Mouse (Mus musculus) forebrain, embryonic 16.5 days (tissue): ENCODE data around the gene Mcts2. TPM values are rescaled to one million over a fixed set of nuclear protein-coding genes. Genes with fewer than 3 reads are reported as not detected.

Source experiments
- ATAC-seq: fragments of 200-750 bp; cut with Nextera tagmentation; 2 replicates; pipeline ENCODE4 v1.8.0; 2017; ENCODE audit warnings: mild to moderate bottlenecking, moderate library complexity
- H3K27ac ChIP-seq: fragments of 300-500 bp; sonication (generic); 2 replicates; pipeline ENCODE4 v1.5.1; 2014; ENCODE audit warnings: low read length, control low read depth
- H3K27me3 ChIP-seq: fragments of 300-500 bp; sonication (generic); replicated peaks from 2 replicates; pipeline ENCODE4 v1.6.1; 2014; ENCODE audit warnings: low read length; ENCODE audit not compliant: control insufficient read depth, insufficient read depth
- H3K36me3 ChIP-seq: fragments of 300-500 bp; sonication (generic); 2 replicates; pipeline ENCODE4 v1.6.1; 2014; ENCODE audit not compliant: control insufficient read depth, insufficient read depth
- H3K4me1 ChIP-seq: fragments of 300-500 bp; sonication (generic); replicated peaks from 2 replicates; pipeline ENCODE4 v1.6.1; 2014; ENCODE audit warnings: low read length; ENCODE audit not compliant: control insufficient read depth, insufficient read depth
- H3K4me2 ChIP-seq: fragments of 300-500 bp; sonication (generic); 2 replicates; pipeline ENCODE4 v1.6.1; 2014; ENCODE audit warnings: mild to moderate bottlenecking, low read length, control low read depth
- H3K4me3 ChIP-seq: fragments of 300-500 bp; sonication (generic); replicated peaks from 2 replicates; pipeline ENCODE4 v1.5.1; 2014; ENCODE audit warnings: mild to moderate bottlenecking, low read length, control low read depth
- H3K9ac ChIP-seq: fragments of 300-500 bp; sonication (generic); replicated peaks from 2 replicates; pipeline ENCODE4 v1.6.1; 2014; ENCODE audit warnings: low read depth, low read length, control low read depth
- H3K9me3 ChIP-seq: fragments of 300-500 bp; sonication (generic); 2 replicates; pipeline ENCODE4 v1.6.1; 2016; ENCODE audit warnings: low read length; ENCODE audit not compliant: control insufficient read depth
- WGBS: fragments of 180-500 bp; shearing (Covaris S2); extraction: QIAGEN DNeasy Blood & Tissue Kit; methylation state at CpG from one replicate; pipeline ENCODE4 v1.1.7; 2014; 5-methylcytosine and 5-hydroxymethylcytosine counted together
- polyA plus RNA-seq: library from polyadenylated mRNA; unstranded; fragments of >200 nt; fragmentation: Nextera tagmentation; extraction: Ambion mirVana; gene quantifications from 2 replicates; pipeline ENCODE4 v1.2.1, GENCODE M21; 2015

Mcts2 gene
- polyA plus RNA-seq, 1 experiment from 2014 or later = 32.8 TPM

- no peak overlapping the region for H3K4me2 ChIP-seq
- H3K9ac ChIP-seq = no peak overlapping the region
- no peak overlapping the region for H3K27ac ChIP-seq
- H3K36me3 ChIP-seq = no peaks in the 10 kb centered on the region
- H3K9me3 ChIP-seq = no peaks in the 10 kb centered on the region
- ATAC-seq = no peak
- H3K27me3 ChIP-seq = no peaks in the 10 kb centered on the region
- H3K4me1 ChIP-seq = peaks cover 7% of the 10 kb centered on the region; the same call in 1 of the 2 replicates
- 88% methylated on average over 7 of the region's 7 CpGs for WGBS
- no peak overlapping the region for H3K4me3 ChIP-seq
These were observed 41.8 kb downstream of the Mcts2 start for GRCm38 (mm10) chr2:152728594-152728993.

GRCm38 (mm10) chr2:152729013-152729635 lies 42.3 kb downstream of the Mcts2 start:
- Histone ChIP-seq H3K9me3 (no peaks in the 10 kb centered on the region), H3K9ac (no peak overlapping the region), H3K4me1 (peaks cover 2% of the 10 kb centered on the region; the same call in 1 of the 2 replicates), H3K27me3 (no peaks in the 10 kb centered on the region), H3K4me2 (no peak overlapping the region), H3K27ac (no peak overlapping the region), H3K4me3 (no peak overlapping the region), H3K36me3 (no peaks in the 10 kb centered on the region)
- no peak for ATAC-seq
- WGBS = 72% methylated on average over 8 of the region's 8 CpGs

GRCm38 (mm10) chr2:152729636-152730020 lies 42.8 kb downstream of the Mcts2 start:
- H3K4me3 ChIP-seq = no peak overlapping the region
- no peaks in the 10 kb centered on the region for H3K9me3 ChIP-seq
- H3K4me1 ChIP-seq = peaks cover 4% of the 10 kb centered on the region
- no peaks in the 10 kb centered on the region for H3K36me3 ChIP-seq
- H3K4me2 ChIP-seq = no peak overlapping the region
- no peak overlapping the region for H3K27ac ChIP-seq
- H3K9ac ChIP-seq = no peak overlapping the region
- ATAC-seq = no peak; the same call in 1 of the 2 replicates
- WGBS = 64% methylated on average over 7 of the region's 7 CpGs
- no peaks in the 10 kb centered on the region for H3K27me3 ChIP-seq

GRCm38 (mm10) chr2:152733201-152733600 lies 46.4 kb downstream of the Mcts2 start:
- no peak for ATAC-seq
- H3K4me3 ChIP-seq = no peak overlapping the region
- 87% methylated on average over 2 of the region's 2 CpGs for WGBS
- H3K36me3 ChIP-seq = no peaks in the 10 kb centered on the region
- H3K4me1 ChIP-seq = peaks cover 34% of the 10 kb centered on the region
- no peak overlapping the region for H3K4me2 ChIP-seq
- H3K9me3 ChIP-seq = no peaks in the 10 kb centered on the region
- no peak overlapping the region for H3K27ac ChIP-seq
- H3K27me3 ChIP-seq = peaks cover 9% of the 10 kb centered on the region; the same call in 1 of the 2 replicates
- no peak overlapping the region for H3K9ac ChIP-seq

GRCm38 (mm10) chr2:152734501-152734900 lies 47.7 kb downstream of the Mcts2 start:
- no peaks in the 10 kb centered on the region for H3K36me3 ChIP-seq
- peak; percentile 29; the same call in 1 of the 2 replicates for ATAC-seq
- peaks cover 42% of the 10 kb centered on the region for H3K4me1 ChIP-seq
- WGBS = 18% methylated on average over 10 of the region's 10 CpGs
- H3K4me2 ChIP-seq = peak overlapping the region; percentile 87
- H3K9me3 ChIP-seq = no peaks in the 10 kb centered on the region
- no peak overlapping the region for H3K27ac ChIP-seq
- H3K4me3 ChIP-seq = peak overlapping the region; percentile 49
- peak overlapping the region; percentile 36 for H3K9ac ChIP-seq
- H3K27me3 ChIP-seq = peaks cover 10% of the 10 kb centered on the region; the same call in 1 of the 2 replicates

- Histone ChIP-seq H3K36me3 (no peaks in the 10 kb centered on the region), H3K4me1 (peaks cover 42% of the 10 kb centered on the region), H3K9ac (peak overlapping the region; percentile 36), H3K27me3 (peaks cover 10% of the 10 kb centered on the region; the same call in 1 of the 2 replicates), H3K4me3 (peak overlapping the region; percentile 49), H3K9me3 (no peaks in the 10 kb centered on the region), H3K27ac (peak overlapping the region; percentile 66), H3K4me2 (peak overlapping the region; percentile 87)
- WGBS = under 1% methylated on average over 28 of the region's 28 CpGs
- peak; percentile 95 for ATAC-seq
These were observed 48.1 kb downstream of the Mcts2 start for GRCm38 (mm10) chr2:152734984-152735383.

- peaks cover 42% of the 10 kb centered on the region for H3K4me1 ChIP-seq
- peak within 1 kb of the TSS; percentile 66 for H3K27ac ChIP-seq
- no peaks in the 10 kb centered on the region for H3K36me3 ChIP-seq
These were observed 49.3 kb downstream of the Mcts2 start, which contains the start of gene Id1 for GRCm38 (mm10) chr2:152736090-152736601. Id1 (plus strand) TSS chr2:152736251.

GRCm38 (mm10) chr2:152736748-152737147 lies 49.9 kb downstream of the Mcts2 start:
- peak overlapping the region; percentile 61 for H3K9ac ChIP-seq
- peaks cover 46% of the 10 kb centered on the region for H3K4me1 ChIP-seq
- peaks cover 10% of the 10 kb centered on the region; the same call in 1 of the 2 replicates for H3K27me3 ChIP-seq
- H3K4me2 ChIP-seq = peak overlapping the region; percentile 87
- 0% methylated on average over 22 of the region's 22 CpGs for WGBS
- 0 out of 2 replicates have a peak overlapping the region, but pooled peaks have one; percentile 6 for H3K27ac ChIP-seq
- peak overlapping the region; percentile 49 for H3K4me3 ChIP-seq
- H3K9me3 ChIP-seq = no peaks in the 10 kb centered on the region
- ATAC-seq = no peak
- no peaks in the 10 kb centered on the region for H3K36me3 ChIP-seq

More at GRCm38 (mm10) chr2:152736090-152736601, 49.3 kb downstream of the Mcts2 start, which contains the start of gene Id1:
- Histone ChIP-seq H3K4me2 (peak within 1 kb of the TSS; percentile 87), H3K27me3 (peaks cover 10% of the 10 kb centered on the region; the same call in 1 of the 2 replicates), H3K9ac (peak within 1 kb of the TSS; percentile 61), H3K9me3 (no peaks in the 10 kb centered on the region), H3K4me3 (peak within 1 kb of the TSS; percentile 49)
- peak; percentile 47 for ATAC-seq
- under 1% methylated on average over 28 of the region's 28 CpGs for WGBS
